Mouse (Mus musculus) common myeloid progenitor, adult 5-6 weeks (primary cell): Measurements from ENCODE around the gene Vamp5. TPM values are rescaled to one million over a fixed set of nuclear protein-coding genes. Genes with fewer than 3 reads are reported as not detected.

Source experiments
- ATAC-seq: replicated peaks from 2 replicates; pipeline ENCODE4 v1.8.0; 2016; ENCODE audit warnings: low read depth, mild to moderate bottlenecking, moderate TSS enrichment, inconsistent platforms; ENCODE audit not compliant: poor library complexity, severe bottlenecking
- total RNA-seq: library from RNA; stranded (forward); fragments of 200-1000, 187-1606 nt; gene quantifications from 2 replicates; pipeline ENCODE4 v1.2.3, GENCODE M21; 2017

Vamp5 gene
- total RNA-seq, 1 experiment from 2014 or later: 83.8 TPM

DNA sequence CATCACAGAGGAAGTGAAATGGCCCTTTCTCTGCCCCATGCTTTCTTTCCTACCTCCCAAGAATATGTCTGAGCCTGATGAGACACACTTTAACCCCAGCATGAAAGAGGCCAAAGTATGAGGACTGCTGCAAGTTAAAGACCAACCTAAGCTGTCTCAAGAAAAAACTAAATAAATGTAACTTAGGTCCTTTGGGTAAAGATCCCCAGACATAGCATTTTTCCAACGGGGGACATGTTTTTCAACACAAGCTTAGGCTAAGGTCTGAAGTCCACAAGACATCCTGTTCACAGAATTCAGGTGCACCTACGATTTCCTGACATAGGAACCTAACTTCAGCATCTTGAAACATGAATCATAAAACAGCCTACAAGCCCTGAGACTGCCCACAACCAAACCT lies 30.1 kb downstream of the Vamp5 start:
- ATAC-seq: no peak

DNA sequence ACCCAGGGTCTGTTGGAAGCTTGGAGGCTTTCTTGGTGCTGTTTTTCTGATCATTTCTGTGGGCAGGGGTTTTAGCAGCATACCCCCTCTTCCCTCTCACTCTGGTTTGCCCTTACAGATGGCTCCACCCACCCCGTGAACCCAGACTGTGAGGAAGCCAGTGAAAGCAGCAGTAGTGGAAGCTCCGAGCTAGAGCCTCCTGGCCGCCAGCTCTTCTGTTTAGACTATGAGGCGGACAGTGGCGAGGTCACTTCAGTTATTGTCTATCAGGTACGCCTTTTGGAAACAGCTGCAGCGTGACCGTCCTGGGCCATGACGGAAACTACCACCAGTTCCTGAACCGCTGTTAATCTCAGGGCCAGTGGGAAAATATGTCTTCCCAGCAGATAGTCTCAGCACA lies 31.9 kb downstream of the Vamp5 start:
- ATAC-seq: no peak

DNA sequence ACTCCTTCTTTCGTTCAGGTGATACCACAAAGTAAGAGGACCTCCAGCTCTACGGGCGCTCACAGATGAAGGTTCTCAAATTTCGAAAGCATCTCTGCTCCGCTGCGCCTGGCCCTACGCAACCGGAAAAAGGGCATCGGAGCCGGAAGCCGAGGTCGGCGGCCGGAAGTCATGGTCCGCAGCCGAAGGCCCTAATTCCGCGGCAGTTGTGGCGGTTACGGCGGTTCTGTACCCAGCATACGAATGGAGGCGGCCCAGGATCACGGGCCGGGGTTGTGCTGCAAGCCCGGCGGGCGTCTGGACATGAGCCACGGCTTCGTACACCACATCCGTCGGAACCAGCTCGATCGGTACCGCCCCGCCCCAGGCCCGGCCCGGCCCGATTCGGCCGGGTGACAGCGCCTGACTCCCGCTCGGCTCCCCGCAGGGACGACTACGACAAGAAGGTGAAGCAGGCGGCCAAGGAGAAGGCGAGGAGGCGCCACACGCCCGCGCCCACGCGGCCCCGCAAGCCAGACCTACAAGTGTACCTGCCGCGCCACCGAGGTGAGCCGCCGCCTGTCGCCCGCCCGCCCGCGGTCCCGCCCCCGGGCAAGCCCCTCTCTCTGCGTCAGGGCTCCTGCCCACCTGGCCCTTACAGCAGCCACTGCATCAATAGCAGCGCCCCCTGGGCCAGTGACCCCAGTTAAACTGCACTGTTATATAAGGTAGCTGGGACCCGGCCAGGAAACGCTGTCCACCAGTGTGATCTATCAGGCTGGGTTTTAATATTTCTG lies 32.9 kb downstream of the Vamp5 start, which contains the start of gene 0610030E20Rik:
0610030E20Rik (plus strand) TSS at position 152 of the 776 bp plus-strand sequence.
- peak; percentile 65 for ATAC-seq

DNA sequence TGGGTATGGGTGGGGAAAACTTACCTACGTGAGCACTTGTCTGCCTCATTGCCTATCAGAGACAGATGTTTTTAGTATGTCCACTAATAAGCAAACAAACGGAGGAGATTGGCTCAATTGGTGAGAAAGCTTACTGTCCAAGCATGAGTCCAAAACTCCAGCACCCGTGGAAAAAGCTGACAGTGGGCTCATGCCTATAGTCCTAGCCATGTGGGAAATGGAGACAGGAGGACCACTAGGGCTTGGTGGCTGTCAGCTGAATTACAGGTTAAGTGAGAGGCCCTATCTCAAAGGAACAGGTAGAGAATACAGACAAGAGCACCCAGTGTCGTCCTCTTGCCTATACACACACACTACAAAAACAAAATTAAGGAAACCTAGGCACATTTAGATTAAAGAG lies 34.0 kb downstream of the Vamp5 start:
- no peak for ATAC-seq

DNA sequence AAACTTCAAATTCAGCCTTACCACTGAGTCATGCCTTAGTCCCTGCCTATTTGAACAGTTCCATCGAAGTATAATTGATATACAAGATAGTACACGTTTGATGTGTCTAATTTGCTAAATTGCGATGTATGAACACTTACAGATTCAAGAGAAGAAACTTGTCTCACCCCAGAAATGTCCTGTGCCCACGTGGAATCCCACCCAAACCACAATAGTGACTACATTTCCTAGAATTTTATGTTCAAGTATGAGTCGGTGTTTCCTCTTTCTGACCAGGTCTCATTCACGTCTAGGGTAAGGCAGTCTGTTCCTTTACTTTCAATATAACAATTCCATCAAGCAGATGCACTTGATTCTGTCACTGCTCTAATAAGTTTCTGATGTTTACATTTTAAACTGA lies 34.6 kb downstream of the Vamp5 start:
- 0 out of 2 replicates have a peak, but pooled peaks have one; percentile 26 for ATAC-seq

DNA sequence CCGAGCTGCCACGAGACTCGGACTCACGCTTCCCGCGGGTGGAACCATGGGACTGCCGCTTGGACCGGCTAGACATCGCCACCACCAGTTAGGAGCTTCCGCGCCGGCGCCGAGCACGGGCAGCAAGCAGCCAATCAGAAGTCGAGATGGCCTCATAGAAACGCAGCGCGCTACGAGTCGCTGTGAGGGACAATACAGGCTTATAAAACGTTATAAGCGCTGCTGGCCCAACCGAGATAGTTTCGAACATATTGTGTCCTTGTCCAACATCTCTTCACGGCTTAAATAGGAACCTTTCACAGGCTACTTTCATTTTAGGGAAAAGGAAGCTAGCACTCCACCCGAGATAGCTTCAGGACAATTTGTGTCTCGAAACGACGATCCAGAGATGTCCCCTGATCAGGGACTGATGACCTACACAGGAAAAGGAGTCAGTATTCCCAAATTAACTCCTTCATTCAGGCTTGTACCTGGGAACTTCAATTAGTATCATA lies 35.1 kb downstream of the Vamp5 start, which contains the start of gene Usp39:
Usp39 (minus strand) TSS at position 111 of the 494 bp plus-strand sequence.
- peak; percentile 80 for ATAC-seq

DNA sequence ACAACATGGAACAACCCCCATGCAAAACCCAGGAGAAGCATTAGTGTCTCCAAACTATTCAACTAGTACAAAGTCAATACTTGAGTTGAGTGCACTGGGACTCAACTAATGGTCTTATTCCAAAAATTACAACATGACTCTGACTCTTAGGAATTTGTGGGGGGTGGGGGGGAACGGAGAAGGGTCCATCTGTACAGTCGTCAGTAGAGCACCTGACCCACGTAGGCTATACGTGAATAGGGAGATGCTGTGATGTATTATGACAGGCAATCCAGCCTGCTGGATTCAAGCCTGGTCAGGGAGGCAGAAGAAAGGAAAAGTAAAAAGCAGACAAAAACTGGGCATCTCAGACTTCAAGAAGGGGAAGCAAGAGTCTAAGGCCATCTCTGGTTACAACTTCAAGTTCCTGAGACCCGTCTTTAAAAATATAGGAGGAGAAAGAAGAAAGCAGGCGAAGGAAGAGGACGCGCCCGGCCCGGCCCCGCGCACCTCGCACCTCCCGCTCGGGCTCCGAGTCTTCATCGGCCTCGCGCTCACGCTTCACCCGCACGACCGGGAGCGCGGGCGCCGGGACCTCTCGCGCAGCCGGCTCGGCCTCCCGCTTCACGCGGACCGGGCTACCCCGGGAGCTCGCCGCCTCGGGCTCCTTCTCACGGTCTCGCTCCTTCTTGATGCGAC lies 35.7 kb downstream of the Vamp5 start:
- ATAC-seq: no peak

DNA sequence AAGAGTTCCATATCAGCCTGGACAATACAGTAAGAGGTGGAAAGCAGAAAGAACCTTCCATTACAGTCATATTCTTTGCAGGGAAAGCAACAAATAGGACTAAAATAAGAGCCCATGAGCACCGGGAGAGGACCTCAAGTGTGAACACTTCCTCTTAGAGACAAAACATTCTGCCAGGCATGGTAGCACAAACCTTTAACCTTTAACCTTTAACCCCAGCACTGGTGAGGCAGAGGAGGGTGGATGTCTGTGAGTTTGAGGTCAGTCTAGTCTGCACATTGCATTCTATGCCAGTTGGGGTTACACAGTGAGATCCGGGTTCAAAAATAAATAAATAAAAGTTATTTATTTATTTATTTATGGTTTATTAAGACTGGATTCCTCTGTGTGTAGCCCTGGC lies 39.8 kb downstream of the Vamp5 start:
- ATAC-seq: no peak

DNA sequence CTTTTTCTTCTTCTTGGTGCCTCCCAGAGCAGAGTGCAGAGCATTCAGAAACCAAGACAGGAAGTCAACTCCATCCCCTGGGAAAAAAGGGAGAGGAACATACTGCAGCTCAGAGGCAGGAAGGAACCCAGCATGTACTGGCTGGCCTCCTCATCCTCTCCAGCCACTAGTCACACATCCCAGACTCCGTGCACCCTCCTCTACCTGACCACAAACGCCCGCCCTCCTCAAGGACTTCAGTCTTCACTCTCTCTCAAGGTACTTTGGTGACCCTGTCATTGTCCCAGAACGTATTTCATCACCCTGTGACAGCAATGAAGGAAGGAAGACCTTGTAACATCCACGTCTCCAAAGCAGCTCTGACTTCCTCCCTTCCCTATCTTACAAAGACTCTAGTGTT lies 47.2 kb downstream of the Vamp5 start:
- 0 out of 2 replicates have a peak, but pooled peaks have one; percentile 39 for ATAC-seq

DNA sequence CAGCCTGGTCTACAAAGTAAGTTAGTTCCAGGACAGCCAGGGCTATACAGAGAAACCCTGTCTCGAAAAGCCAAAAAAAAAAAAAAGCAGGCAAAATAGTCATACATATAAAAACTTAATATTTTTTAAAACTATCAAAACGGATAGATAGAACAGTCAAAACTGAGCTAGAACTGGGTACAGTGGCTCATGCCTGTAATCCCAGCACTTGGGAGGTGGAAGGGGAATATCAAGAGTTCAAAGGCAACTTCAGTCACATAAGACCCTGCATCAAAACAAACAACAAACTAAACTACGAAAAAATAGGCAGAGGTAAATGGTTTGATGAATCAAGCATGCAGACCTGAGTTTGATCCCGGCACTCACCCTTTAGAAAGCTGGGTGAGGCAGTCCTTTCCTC lies 50.1 kb downstream of the Vamp5 start:
- no peak for ATAC-seq

DNA sequence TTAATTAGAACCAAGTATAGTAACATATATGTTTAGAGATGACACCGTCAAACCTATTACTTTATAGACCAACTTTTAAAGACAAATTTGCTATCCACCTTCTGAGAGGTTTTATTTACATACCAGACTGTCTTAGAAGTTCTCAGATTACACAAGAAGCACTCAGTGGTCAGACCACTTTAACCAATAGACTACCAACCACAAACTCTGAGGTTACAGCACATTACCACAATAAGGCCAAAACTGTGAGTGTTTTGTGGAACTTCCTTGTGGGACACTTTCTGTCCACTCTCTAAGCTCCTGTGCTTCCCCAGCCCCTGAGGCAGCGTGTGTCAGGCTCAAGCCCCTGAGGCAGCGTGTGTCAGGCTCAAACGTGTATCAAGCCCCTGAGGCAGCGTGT lies 51.2 kb downstream of the Vamp5 start:
- ATAC-seq: peak; percentile 33; the same call in 1 of the 2 replicates

DNA sequence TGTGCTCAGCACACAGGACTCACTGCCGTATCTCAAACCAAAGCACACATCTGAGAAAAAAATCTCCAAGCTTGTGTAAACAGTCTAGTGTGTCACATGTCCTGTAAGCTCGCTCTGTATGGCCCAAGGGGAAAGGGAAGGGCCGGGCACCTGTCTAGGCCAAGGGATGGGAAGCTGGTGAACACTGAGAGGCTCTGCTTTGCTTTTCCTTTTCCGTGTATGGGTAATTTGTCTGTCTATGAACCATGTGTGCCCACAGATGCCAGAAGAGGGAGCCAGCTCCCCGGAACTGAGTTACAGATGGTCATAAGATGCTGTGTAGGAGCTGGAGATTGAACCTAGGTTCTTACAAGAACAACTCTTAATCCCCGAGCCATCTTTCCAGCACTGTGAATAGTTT lies 54.0 kb downstream of the Vamp5 start:
- ATAC-seq: peak; percentile 70

DNA sequence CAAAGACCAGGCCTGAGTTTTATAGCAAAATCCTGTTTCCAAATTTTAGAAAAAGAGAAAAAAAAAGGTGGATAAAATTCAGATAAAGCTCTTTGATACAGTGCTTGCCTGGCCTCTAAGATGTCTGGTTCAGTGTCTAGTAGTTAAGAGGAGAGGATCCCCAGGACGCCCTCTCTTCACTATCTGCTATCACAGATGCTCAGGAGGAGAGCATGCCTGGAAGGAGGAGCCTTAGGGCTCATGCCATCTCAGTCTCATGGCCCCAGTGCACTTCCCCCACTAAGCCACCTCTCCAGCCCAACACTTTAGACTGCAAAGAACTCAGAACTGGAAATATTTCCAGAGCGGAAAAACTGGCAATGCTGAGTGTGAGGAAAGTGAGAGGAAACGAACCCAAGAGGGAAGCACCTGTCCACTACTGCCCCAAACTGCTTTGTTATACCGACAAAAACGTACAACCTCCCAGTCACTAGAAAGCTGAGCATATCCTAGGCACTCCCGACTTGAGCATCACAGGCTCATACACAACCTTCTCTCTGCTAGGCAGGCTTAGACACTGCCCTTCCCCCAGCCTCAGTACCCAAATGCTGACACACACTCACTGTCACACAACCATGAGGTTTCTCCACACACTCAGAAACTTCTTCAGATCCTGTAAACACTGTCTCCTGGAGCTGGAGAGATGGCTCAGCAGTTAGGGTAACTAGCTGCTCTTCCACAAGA lies 56.3 kb downstream of the Vamp5 start:
- ATAC-seq: peak; percentile 40; the same call in 1 of the 2 replicates

DNA sequence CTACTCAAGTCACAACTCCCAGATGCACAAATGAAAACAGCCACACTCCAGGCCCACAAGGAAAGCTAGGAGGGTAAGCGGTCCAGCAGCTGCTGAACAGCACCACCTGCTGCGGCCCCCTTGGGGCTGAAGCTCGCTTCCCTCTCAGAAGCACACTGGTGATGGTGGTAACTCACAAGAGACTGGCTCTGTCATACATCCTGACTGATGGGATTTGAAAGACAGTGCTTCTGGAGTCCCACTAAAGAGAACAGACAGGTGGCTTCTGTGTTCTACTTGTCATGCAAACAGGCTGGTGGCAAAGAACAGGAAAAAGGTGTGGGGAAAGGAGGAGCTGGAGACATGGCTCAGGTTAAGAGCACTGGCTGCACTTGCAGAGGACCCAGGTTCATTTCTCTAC lies 57.3 kb downstream of the Vamp5 start:
- ATAC-seq: no peak

DNA sequence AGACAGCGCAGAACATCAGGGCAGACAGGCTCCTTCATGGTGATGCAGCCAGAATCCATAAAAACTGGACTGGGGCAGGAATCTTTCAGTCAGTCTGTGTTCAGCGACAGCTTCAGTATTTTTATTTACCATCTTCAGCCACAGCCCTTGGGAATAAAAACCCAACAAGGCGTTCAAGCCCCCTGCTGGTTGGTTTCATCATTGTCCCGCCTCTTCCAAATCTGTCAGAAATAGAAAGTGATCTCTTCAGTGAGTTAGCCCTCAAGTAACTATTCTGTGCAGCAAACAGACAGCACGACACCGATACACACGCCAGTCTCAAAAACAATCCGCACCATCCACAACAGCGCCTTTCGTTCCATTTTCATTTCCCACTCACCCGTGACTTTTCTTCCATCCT lies 61.2 kb downstream of the Vamp5 start:
- peak; percentile 56 for ATAC-seq

Other genes with a start within 250 kb of the Vamp5 start
- 0.39 and 0.82 TPM in 2 replicates for gene Atoh8, start 144.9 kb downstream of the Vamp5 start, total RNA-seq
- not detected in 2 replicates for gene Sftpb, start 75.9 kb downstream of the Vamp5 start, total RNA-seq
- 122 and 147 TPM in 2 replicates for gene Usp39, start 35.3 kb downstream of the Vamp5 start, total RNA-seq
- 25.2 and 25.8 TPM in 2 replicates for gene 0610030E20Rik, start 33.2 kb downstream of the Vamp5 start, total RNA-seq
- 1.2 TPM in 1 of 2 replicates, not detected in the other for gene Tmem150a, start 25.0 kb downstream of the Vamp5 start, total RNA-seq
- gene Rnf181, start 13.5 kb downstream of the Vamp5 start, total RNA-seq: 30.2 and 44.7 TPM in 2 replicates
- gene Vamp8, start 10.2 kb upstream of the Vamp5 start, total RNA-seq: 281 and 362 TPM in 2 replicates
- gene Ggcx, start 33.8 kb upstream of the Vamp5 start, total RNA-seq: 6.6 and 12.7 TPM in 2 replicates
- 300 and 303 TPM in 2 replicates for gene Mat2a, start 59.1 kb upstream of the Vamp5 start, total RNA-seq
- gene Sh2d6, start 141.2 kb upstream of the Vamp5 start, total RNA-seq: not detected in 2 replicates
- 32.4 and 56.4 TPM in 2 replicates for gene Capg, start 163.9 kb upstream of the Vamp5 start, total RNA-seq
- 4.5 and 9.3 TPM in 2 replicates for gene Elmod3, start 217.9 kb upstream of the Vamp5 start, total RNA-seq
- gene Retsat, start 218.0 kb upstream of the Vamp5 start, total RNA-seq: 13.3 and 17.4 TPM in 2 replicates
- 56.4 and 66.7 TPM in 2 replicates for gene Tgoln1, start 236.5 kb upstream of the Vamp5 start, total RNA-seq